Mouse (Mus musculus) adrenal gland, postnatal 10 days (tissue): ENCODE results near the gene Ddhd1. TPM values are rescaled to one million over a fixed set of nuclear protein-coding genes. Genes with fewer than 3 reads are reported as not detected.

Experiments
- DNase-seq: peaks from one replicate; pipeline ENCODE4 v3.0.0; 2021; ENCODE audit warnings: mixed read lengths
- total RNA-seq, 2 experiments: library from RNA; stranded (reverse); gene quantifications; 2 replicates each; pipeline ENCODE4 v1.2.3; 2021

Gene Ddhd1
- total RNA-seq, 2 experiments from 2014 or later, result 19.3 to 32.5 TPM

- no peak for DNase-seq
Observed at GRCm38 (mm10) chr14:45647175-45647574, 10.8 kb downstream of the Ddhd1 start.

- no peak for DNase-seq
Observed at GRCm38 (mm10) chr14:45644786-45645185, 13.2 kb downstream of the Ddhd1 start.

DNA sequence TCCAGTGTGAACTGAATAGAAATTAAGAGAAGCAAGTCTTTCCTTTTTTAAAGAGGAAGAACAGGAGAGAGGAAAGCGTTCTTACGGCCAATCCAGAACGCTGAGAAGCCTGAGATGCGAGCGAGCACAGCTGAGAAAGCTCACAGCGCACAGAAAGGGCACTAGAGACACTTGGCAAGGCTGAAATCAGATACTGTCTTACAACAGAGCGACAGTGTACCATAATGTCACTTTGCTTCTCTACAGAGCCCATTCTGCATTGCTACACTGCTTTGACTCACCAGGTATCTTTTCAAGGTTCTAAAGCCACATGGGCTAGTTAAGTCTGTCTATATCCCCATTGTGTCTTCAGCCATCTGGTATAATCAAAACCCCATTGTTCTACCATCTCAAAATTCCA, 13.7 kb downstream of the Ddhd1 start:
- DNase-seq, result no peak

DNA sequence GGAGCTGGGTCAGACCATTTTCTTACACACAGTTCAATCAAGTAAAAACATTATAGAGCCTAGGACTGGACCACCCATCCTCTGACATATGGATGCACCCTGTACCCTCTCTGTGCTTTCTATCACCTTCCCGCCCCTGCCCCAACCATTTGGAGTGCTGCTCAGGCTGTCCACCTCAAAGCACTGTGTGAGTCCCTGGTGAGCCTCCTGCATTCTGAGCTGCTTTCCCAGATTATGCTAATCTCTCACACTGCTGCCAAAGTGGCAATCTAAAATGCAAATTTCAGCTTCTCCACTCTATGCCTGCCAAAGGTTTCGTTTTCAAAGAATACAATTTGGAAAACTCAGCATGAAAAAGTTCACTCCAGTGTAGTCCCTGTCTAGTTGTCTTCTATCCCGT, 14.5 kb downstream of the Ddhd1 start:
- DNase-seq, result no peak

DNA sequence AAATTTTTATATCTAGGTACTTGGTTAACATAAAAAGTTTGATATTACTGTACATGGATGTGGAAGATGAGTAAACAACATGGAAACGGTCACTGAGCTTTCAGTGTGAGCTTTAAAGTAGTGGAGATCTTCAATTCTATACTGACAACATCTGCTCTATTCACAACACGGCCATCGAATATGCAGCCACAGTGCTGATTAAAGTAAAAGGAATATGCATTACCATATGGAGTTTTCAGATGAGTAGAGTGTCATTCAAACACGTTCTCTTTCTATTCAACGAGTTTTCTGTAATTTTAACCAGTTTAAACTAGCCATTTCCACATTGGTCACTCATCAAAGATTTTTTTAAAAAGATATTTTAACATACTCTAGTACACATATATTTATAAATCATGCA, 15.1 kb downstream of the Ddhd1 start:
- no peak for DNase-seq

GRCm38 (mm10) chr14:45642217-45642616, 15.7 kb downstream of the Ddhd1 start:
- no peak for DNase-seq

DNA sequence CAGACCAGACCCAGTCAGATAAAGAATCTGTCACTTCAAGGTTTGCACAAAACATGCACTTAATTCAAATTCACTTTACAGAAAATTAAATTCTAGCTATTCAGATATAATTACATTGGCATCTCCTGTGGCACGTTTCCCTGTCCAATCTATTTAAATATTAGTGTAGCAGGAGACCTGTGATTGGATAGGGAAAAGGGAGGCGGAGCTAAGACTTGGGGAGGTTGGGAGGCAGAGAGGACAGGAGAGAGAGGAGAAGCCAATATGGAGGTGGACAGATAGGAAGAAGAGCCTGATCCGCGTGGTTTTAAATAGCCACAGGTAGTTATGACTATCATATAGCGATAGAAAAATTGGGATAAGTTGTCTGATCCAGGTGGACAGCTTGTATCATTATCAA, 19.2 kb downstream of the Ddhd1 start:
- no peak for DNase-seq

GRCm38 (mm10) chr14:45635496-45635895, 22.4 kb downstream of the Ddhd1 start:
- DNase-seq, result no peak

DNA sequence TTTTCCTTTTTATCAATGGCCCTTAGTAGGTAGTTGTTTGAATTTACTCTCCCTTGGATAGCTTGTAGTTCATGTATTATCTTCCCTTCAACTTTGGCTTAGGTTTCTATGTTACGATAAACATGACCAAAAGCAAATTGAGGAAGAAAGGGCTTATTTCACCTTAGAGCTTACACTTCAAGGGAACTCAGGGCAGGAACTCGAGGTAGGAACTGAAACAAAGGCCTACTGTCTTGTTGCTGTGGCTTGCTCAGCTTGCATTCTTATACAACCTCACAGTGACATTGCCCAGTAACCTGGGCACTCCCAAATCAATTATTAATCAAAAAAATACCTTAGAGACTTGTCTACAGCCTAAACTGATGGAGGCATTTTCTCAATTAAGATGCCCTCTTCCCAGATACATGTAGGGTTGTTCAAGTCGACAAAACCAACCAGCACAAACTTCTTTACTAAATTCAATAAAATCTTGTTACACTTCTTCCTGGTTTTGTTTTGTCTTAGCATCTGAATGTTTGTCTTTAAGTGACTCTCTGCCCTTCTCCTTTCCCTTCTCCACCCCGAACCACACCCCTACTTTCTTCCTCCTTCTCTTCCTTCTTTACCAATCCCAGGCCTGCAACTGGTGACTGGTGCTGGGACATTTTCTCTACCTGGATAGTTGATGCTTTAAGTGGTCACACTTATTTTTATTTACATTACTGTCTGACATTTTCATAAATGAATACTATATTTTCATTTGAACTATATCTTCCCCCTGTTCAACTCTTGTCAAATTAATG, 25.0 kb downstream of the Ddhd1 start:
- DNase-seq, result no peak

GRCm38 (mm10) chr14:45630544-45630943, 27.4 kb downstream of the Ddhd1 start:
- no peak for DNase-seq

- DNase-seq, result no peak
Observed at GRCm38 (mm10) chr14:45629938-45630337, 28.0 kb downstream of the Ddhd1 start.

DNA sequence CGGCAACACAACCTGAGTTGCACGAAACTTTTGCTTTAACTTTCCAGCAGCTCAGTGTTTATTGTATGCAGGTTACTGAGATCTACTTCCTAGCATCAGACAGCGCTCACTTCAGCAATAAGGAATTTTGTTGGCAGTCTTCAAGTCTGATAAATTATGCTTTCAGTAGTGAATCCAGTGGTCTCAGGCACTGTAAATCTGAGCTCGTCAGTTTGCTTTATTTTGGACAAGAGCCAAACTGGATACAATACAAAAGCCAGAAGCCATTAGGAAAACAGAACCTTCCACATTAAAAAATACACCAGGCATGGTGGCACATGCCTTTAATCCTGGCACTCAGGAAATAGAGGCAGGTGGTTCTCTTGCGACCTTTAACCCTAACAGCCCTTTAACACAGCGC, 39.6 kb downstream of the Ddhd1 start:
- no peak for DNase-seq

DNA sequence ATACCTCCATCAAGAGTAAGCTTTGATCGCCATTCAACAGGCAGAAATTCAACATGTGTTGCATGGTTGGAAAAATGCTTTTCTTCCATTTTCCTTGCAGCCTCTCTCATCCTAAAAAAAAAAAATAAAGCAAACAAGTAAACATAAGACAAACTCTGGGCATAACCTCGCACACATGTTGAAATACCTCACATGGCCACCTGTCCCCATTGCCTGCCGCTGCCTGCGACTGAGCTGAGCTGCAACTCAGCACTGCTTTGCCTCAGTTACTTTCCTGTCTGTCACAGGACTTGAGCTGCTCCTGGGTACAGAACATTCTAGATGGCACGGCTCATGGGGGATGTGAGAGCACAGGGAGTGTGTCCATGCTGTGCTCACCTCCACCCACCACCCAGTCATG, 41.4 kb downstream of the Ddhd1 start:
- no peak for DNase-seq

DNA sequence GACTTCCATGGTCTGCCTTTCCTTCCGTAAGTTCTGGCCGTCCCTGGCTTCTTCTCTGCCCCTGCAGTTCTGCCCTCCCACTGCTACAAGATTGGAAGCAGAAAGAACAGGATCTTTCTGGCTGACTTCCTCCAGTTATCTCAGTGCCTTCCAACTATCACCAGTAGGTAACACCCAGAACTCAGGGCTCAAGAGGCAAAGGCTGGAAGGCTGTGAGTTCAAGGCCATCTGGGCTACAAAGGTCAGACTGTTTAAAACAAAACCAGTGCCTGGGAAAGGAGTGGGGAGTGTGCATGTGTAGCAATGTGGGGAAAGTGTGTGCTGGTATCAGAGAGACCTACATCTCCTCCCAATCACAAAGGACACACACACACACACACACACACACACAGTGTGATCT, 42.2 kb downstream of the Ddhd1 start:
- no peak for DNase-seq

DNA sequence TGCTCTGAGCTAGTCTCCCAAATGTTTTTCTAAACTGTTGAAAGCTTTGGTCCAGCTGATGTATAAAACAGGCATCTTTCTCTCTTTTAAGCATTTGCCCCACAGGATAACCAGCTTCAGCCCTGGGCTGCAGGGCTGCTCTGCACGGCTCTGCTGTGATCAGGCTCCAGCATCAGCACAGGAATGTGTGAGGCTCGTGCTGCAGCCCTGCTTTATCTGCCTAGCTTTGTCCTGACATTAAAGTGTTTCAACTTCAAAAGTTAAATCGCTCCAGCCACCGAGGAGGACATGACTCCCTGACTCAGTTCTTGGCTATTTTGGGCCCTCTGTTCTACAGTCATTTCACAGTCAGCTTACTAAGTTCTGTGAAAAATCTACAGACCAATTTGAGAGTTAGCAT, 43.1 kb downstream of the Ddhd1 start:
- DNase-seq, result no peak

DNA sequence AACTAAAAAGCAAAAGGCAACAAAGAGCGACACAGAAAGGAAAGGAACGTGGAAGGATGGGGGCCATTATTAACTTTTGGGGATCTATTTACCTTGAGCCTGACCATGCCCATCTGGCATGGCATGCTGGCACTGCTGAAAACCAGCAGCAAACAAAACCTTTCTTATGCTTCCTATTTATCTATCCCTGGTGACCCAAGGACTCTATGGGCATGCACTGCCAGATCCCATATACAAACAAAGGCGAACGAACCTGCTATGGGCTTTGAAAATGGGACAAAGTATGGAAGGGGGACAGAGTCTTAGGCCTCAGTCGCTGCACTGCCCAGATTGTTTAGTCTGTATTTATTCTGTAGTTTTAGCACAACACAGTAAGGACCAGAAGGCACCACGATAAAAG, 43.5 kb downstream of the Ddhd1 start:
- DNase-seq, result no peak

GRCm38 (mm10) chr14:45611654-45612053, 46.3 kb downstream of the Ddhd1 start:
- no peak for DNase-seq

DNA sequence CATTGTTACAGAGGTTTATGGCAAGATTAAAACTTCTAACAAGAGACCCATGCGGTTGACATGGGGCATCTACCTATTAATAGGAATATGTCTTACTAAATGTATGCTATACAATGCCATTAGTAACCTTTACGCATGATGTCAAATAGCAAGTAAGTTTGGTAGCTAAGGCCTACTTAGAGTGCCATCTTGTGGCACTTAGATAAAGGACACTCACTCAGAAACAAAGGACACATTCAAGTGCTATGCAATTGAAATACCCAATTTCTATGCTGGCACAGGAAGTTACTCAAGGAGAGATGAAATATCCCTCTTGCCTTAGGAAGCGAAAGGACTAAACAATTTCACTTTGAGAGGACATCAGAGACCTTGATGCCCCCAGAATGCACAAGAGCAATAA, 55.9 kb downstream of the Ddhd1 start:
- DNase-seq, result no peak

DNA sequence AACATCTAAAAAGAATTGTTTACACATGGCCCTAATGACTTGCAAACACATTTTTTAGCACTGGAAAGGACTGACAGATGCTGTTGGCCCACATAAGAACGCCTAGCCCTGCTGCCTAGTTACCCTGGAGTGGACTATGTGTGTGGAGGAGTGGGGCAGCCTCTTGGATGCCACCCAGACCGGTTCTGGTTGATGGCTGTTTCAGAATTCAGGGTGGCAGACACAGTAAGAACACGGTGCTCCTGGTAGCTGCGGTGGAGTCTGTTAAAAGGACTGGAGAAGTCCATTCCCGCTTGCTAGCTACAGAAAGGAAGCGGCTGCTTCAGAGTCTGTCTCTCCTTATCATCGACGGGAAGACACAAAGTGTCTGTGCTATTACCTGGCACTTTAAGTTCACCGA, 57.4 kb downstream of the Ddhd1 start:
- no peak for DNase-seq

DNA sequence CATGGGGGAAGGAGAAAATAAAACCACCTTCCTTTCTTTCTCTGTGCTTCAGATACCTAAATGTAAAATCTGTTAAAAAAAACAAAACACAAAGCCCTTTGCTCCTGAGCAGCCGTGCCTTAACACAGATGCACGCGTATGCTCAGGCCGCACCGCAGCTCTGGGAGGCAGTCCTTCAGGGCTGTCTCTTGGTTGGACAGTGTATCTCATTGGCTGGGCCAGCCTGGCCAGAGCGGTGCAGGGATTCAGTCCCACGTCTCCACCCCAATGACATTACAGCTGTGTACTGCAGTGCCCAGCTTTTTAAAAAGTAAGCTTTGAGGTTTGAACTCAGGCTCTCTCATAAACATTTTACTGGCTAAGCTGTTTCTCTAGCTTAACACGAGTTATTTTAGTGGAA, 60.1 kb downstream of the Ddhd1 start:
- no peak for DNase-seq

- no peak for DNase-seq
Observed at GRCm38 (mm10) chr14:45593261-45593660, 64.7 kb downstream of the Ddhd1 start.

- DNase-seq, result no peak
Observed at GRCm38 (mm10) chr14:45588403-45588802, 69.5 kb downstream of the Ddhd1 start.

DNA sequence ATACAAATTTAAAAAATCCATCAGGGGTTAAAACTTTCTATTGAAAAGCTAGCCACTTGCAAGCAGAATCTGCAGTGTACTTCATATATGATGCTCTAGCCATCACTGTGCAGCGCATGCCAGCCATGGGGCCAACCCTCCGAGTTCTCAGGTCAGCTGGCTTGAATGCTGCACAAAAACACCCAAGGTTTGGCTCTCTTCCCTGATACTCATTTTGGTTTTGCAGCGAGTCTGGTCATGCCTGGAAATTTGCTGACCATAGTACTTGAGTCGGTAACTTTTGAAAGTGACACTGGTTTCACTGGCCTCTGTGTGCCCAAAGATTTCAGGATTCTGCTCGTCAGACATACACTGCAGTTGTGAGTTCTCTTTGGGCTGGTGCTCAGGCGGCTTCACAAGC, 70.4 kb downstream of the Ddhd1 start:
- DNase-seq, result no peak

DNA sequence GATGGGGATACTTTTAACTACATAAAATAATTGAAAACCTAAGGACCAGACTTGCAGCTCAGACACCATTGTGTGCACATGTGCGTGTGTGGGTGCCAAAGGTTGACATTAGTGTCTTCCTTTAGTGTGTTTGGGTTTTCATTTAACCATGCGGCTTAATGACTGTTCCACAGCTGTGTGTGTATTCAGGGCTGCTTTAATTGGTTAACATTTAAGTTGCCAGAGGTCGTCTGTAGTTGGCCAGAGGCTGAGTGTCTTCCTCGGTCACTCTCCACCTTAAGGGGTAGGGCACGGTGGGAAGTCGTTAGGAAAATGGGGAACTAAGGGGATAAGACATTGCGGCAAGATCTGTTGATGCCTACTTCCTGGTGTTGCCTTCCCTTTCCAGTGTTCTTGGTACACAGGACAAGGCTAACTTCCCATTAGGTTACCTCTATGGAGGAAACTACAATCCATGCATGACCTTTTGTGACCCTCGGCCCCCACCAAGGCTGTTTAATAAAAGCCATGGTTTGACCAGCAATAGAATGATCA, 74.4 kb downstream of the Ddhd1 start:
- no peak for DNase-seq
